Mouse (Mus musculus) bone marrow macrophage, adult 2 months (primary cell): ENCODE measurements around the gene Rps6kb1.
A peak's percentile ranks its signal among the peaks of the same experiment; 100 is the strongest.

ENCODE experiments used
- CTCF ChIP-seq: IDR thresholded peaks from 2 replicates; pipeline ENCODE4 v1.5.1; 2012; ENCODE audit warnings: low read depth, mild to moderate bottlenecking, low read length, moderate library complexity
- POLR2A ChIP-seq: IDR thresholded peaks from 2 replicates; pipeline ENCODE4 v1.6.1; 2012; ENCODE audit warnings: mild to moderate bottlenecking, low read depth, low read length, borderline replicate concordance

- TF ChIP-seq CTCF: no peak
- 0 out of 2 replicates have a peak, but pooled peaks have one; percentile 40 for TF ChIP-seq POLR2A
Measured at GRCm38 (mm10) chr11:86581943-86582542, 37.4 kb upstream of the Rps6kb1 start.
